Mouse (Mus musculus) thymus, postnatal 0 days (tissue): Measurements from ENCODE around the gene Clcn6. TPM values are rescaled to one million over a fixed set of nuclear protein-coding genes. Genes with fewer than 3 reads are reported as not detected.

Experiments
- DNase-seq: peaks from one replicate; pipeline ENCODE4 v3.0.0-alpha.2; 2015; ENCODE audit warnings: low spot score
- polyA plus RNA-seq: library from polyadenylated mRNA; unstranded; fragments of >200 nt; fragmentation: Nextera tagmentation; extraction: Ambion mirVana; gene quantifications from 2 replicates; pipeline ENCODE4 v1.2.1, GENCODE M21; 2015

Clcn6 gene
- polyA plus RNA-seq, 1 experiment from 2014 or later = 4.2 TPM

- DNase-seq = peak; percentile 21
These were observed 2.5 kb upstream of the Clcn6 start for GRCm38 (mm10) chr4:148040933-148041610.

GRCm38 (mm10) chr4:148040029-148040830 is 1.6 kb upstream of the Clcn6 start:
- DNase-seq = no peak

- DNase-seq = peak; percentile 22
These were observed 820 bp upstream of the Clcn6 start for GRCm38 (mm10) chr4:148039254-148040028.

GRCm38 (mm10) chr4:148038079-148038599 is 482 bp downstream of the Clcn6 start:
- DNase-seq = no peak

- DNase-seq = no peak
These were observed 3.2 kb downstream of the Clcn6 start for GRCm38 (mm10) chr4:148035440-148035839.

- no peak for DNase-seq
These were observed 4.7 kb downstream of the Clcn6 start for GRCm38 (mm10) chr4:148033858-148034410.

- DNase-seq = no peak
These were observed 8.1 kb downstream of the Clcn6 start for GRCm38 (mm10) chr4:148030506-148030905.

GRCm38 (mm10) chr4:148029297-148029696 is 9.3 kb downstream of the Clcn6 start:
- DNase-seq = no peak

- DNase-seq = no peak
These were observed 14.6 kb downstream of the Clcn6 start for GRCm38 (mm10) chr4:148024003-148024402.

- no peak for DNase-seq
These were observed 20.2 kb downstream of the Clcn6 start for GRCm38 (mm10) chr4:148018410-148018809.

- no peak for DNase-seq
These were observed 21.6 kb downstream of the Clcn6 start for GRCm38 (mm10) chr4:148016981-148017380.

- DNase-seq = no peak
These were observed 23.2 kb downstream of the Clcn6 start for GRCm38 (mm10) chr4:148015418-148015817.

GRCm38 (mm10) chr4:148012216-148012615 is 26.4 kb downstream of the Clcn6 start:
- no peak for DNase-seq

- DNase-seq = no peak
These were observed 27.3 kb downstream of the Clcn6 start for GRCm38 (mm10) chr4:148011332-148011731.

GRCm38 (mm10) chr4:148009641-148010040 is 29.0 kb downstream of the Clcn6 start:
- DNase-seq = no peak

GRCm38 (mm10) chr4:148008412-148008811 is 30.2 kb downstream of the Clcn6 start:
- no peak for DNase-seq

GRCm38 (mm10) chr4:148004361-148004760 is 34.3 kb downstream of the Clcn6 start:
- DNase-seq = no peak

- no peak for DNase-seq
These were observed 36.8 kb downstream of the Clcn6 start for GRCm38 (mm10) chr4:148001866-148002265.

GRCm38 (mm10) chr4:148001013-148001789 is 37.4 kb downstream of the Clcn6 start:
- no peak for DNase-seq

GRCm38 (mm10) chr4:148000202-148000772 is 38.3 kb downstream of the Clcn6 start, which contains the start of gene Nppa:
Gene Nppa, plus strand, starts transcription at chr4:148000722.
- DNase-seq = no peak
